Mouse (Mus musculus) forebrain, embryonic 10.5 days (tissue): ENCODE data around the gene 0610010F05Rik. TPM values are rescaled to one million over a fixed set of nuclear protein-coding genes. Genes with fewer than 3 reads are reported as not detected.

Experiments
- DNase-seq: peaks from one replicate; pipeline ENCODE4 v3.0.0-alpha.2; 2017; ENCODE audit warnings: low spot score; ENCODE audit errors: extremely low spot score
- H3K27ac ChIP-seq: fragments of 300-500 bp; sonication (generic); 2 replicates; pipeline ENCODE4 v1.5.1; 2016; ENCODE audit warnings: mild to moderate bottlenecking
- H3K27me3 ChIP-seq: fragments of 300-500 bp; sonication (generic); 2 replicates; pipeline ENCODE4 v1.6.1; 2016; ENCODE audit warnings: mild to moderate bottlenecking; ENCODE audit not compliant: poor library complexity, severe bottlenecking
- H3K36me3 ChIP-seq: fragments of 300-500 bp; sonication (generic); replicated peaks from 2 replicates; pipeline ENCODE4 v1.6.1; 2016; ENCODE audit warnings: mild to moderate bottlenecking, moderate library complexity
- H3K4me1 ChIP-seq: fragments of 300-500 bp; sonication (generic); 2 replicates; pipeline ENCODE4 v1.6.1; 2016
- H3K4me3 ChIP-seq: fragments of 300-500 bp; sonication (generic); 2 replicates; pipeline ENCODE4 v1.5.1; 2016; ENCODE audit warnings: mild to moderate bottlenecking, moderate library complexity
- H3K9me3 ChIP-seq: fragments of 300-500 bp; sonication (generic); 2 replicates; pipeline ENCODE4 v1.6.1; 2016; ENCODE audit warnings: mild to moderate bottlenecking, moderate library complexity
- WGBS: fragments of 180-500 bp; shearing (Covaris S2); methylation state at CpG from one replicate; pipeline ENCODE4 v1.1.7; 2016; 5-methylcytosine and 5-hydroxymethylcytosine counted together
- polyA plus RNA-seq: library from polyadenylated mRNA; unstranded; fragments of >200 nt; fragmentation: Nextera tagmentation; extraction: Ambion mirVana; gene quantifications from 2 replicates; pipeline ENCODE4 v1.2.1, GENCODE M21; 2016

The 0610010F05Rik gene
- polyA plus RNA-seq, 1 experiment from 2014 or later: 44.3 TPM

DNA sequence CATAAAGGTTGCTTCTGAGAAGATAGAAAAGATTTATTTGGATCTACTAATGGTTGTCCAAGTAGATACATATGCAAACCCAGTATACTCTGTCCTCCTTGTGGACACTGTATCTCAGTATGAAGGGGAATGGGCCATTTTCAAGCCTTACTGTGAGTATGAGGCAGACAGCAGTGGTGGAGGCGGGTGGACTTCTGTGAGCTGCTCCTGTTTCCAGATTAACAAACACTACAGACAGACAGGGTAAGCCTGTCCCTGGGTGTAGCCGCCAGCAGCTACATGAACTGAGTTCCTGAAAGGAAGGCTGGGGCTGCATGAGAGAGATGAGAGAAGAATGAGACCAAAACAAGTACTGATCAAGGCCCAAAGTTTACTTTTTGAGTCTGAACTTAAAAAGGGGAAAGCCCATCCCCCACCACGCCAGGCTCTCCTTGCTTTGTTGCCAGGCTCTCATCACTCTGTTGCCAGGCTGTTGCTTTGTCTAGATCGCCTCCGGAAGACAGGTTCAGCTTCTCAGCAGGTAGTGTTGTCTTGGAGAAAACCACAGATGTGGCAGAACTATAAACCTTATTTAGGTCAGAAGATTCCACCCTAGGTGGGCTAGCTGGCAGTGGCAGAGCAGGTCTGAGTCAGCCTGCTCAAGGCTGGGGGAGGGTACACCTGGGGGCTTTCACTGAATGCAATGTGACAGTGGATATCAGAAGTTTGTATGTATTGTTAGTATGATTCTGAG is 112.8 kb downstream of the 0610010F05Rik start, which contains the start of gene 1700093K21Rik:
TSS of gene 1700093K21Rik (minus strand) at position 683 of the 733 bp plus-strand sequence.
- Histone ChIP-seq H3K27ac (no peak within 1 kb of the TSS), H3K9me3 (no peaks in the 10 kb centered on the region; the same call in 1 of the 2 replicates), H3K27me3 (no peaks in the 10 kb centered on the region), H3K36me3 (no peaks in the 10 kb centered on the region), H3K4me3 (no peak within 1 kb of the TSS), H3K4me1 (peaks cover 9% of the 10 kb centered on the region)
- peak; percentile 18 for DNase-seq
- WGBS: 31% methylated on average over 5 of the region's 5 CpGs

DNA sequence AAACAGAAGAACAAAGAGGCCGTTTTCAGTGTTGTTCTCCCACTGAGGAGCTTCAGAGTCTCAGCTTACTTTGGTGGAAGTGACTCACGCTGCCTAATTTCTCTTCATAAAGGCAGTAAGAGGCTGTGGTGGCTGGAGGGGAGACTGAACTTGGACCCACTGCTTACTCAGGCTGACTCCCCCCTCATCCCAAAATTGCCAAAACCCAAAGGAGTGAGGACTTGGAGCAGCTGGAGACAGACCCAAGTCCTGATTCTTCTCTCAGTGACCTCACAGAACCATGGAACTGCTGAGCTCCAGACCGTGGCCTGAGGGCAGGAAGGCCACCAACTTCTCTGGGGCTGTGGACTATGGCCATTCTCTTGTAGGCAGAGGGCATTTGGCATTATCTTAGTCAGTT is 114.5 kb downstream of the 0610010F05Rik start:
- Histone ChIP-seq H3K9me3 (no peaks in the 10 kb centered on the region), H3K36me3 (no peaks in the 10 kb centered on the region), H3K27ac (no peak overlapping the region), H3K4me1 (peaks cover 9% of the 10 kb centered on the region), H3K27me3 (no peaks in the 10 kb centered on the region), H3K4me3 (no peak overlapping the region)
- no peak for DNase-seq
- 69% methylated on average over 3 of the region's 3 CpGs for WGBS

- Histone ChIP-seq H3K27me3 (no peaks in the 10 kb centered on the region), H3K4me3 (no peak overlapping the region), H3K9me3 (no peaks in the 10 kb centered on the region), H3K4me1 (peaks cover 11% of the 10 kb centered on the region), H3K36me3 (no peaks in the 10 kb centered on the region), H3K27ac (no peak overlapping the region)
- WGBS: 84% methylated on average over 2 of the region's 2 CpGs
- no peak for DNase-seq
Measured at GRCm38 (mm10) chr11:23515315-23515714, 118.1 kb downstream of the 0610010F05Rik start.

Other genes starting within 250 kb of the 0610010F05Rik start
- 119 and 132 TPM in 2 replicates for gene Ahsa2, start 135.6 kb downstream of the 0610010F05Rik start, polyA plus RNA-seq
- gene 1700093K21Rik, start 112.5 kb downstream of the 0610010F05Rik start, polyA plus RNA-seq: not detected in 2 replicates
- gene Pus10, start 32.0 kb upstream of the 0610010F05Rik start, polyA plus RNA-seq: 26.0 and 26.1 TPM in 2 replicates
- gene Pex13, start 32.3 kb upstream of the 0610010F05Rik start, polyA plus RNA-seq: 29.4 and 31.5 TPM in 2 replicates
- 0.53 and 0.71 TPM in 2 replicates for gene Rel, start 137.3 kb upstream of the 0610010F05Rik start, polyA plus RNA-seq